Mouse (Mus musculus) spleen, adult 2 months (tissue): ENCODE measurements at regions not wholly inside any gene's neighbourhood (a gene's known extent, or its start where the extent isn't known, plus 50 kb on each side); places are given as distances from the start of the nearest gene placed in this dataset.

Experiments used
- DNase-seq, 2 experiments: peaks; one replicate each; pipeline versions ENCODE4 v3.0.0 to v3.0.0-alpha.2; 2012 to 2021; ENCODE audit warnings: low spot score in 2 of 2, low read depth in 1 of 2
- H3K27ac ChIP-seq: fragments of 200-500 bp; 2 replicates; pipeline ENCODE4 v1.5.1; 2012; ENCODE audit warnings: low read length, inconsistent platforms; ENCODE audit not compliant: insufficient read depth
- H3K27me3 ChIP-seq: fragments of 200-500 bp; 2 replicates; pipeline ENCODE4 v1.6.1; 2012; ENCODE audit warnings: mild to moderate bottlenecking, moderate library complexity, low read length, inconsistent platforms; ENCODE audit not compliant: control insufficient read depth, insufficient read depth
- H3K36me3 ChIP-seq: fragments of 200-500 bp; 2 replicates; pipeline ENCODE4 v1.6.1; 2012; ENCODE audit warnings: mild to moderate bottlenecking, low read length, inconsistent platforms; ENCODE audit not compliant: control insufficient read depth, insufficient read depth
- H3K4me1 ChIP-seq: fragments of 200-500 bp; 2 replicates; pipeline ENCODE4 v1.6.1; 2011; ENCODE audit warnings: inconsistent platforms; ENCODE audit not compliant: control insufficient read depth, insufficient read depth, insufficient read length
- H3K4me3 ChIP-seq: fragments of 200-500 bp; 2 replicates; pipeline ENCODE4 v1.5.1; 2011; ENCODE audit warnings: mild to moderate bottlenecking, inconsistent platforms; ENCODE audit not compliant: insufficient read depth, insufficient read length; ENCODE audit errors: extremely low read depth
- CTCF ChIP-seq: fragments of 200-500 bp; IDR thresholded peaks from 2 replicates; pipeline ENCODE4 v1.5.1; 2011; ENCODE audit warnings: mild to moderate bottlenecking, inconsistent platforms; ENCODE audit not compliant: insufficient read depth, insufficient read length, insufficient replicate concordance; ENCODE audit errors: extremely low read depth
- POLR2A ChIP-seq: fragments of 200-500 bp; IDR thresholded peaks from 2 replicates; pipeline ENCODE4 v1.6.1; 2011; ENCODE audit warnings: low read depth, low read length, inconsistent platforms
- WGBS: fragments of 180-500 bp; shearing (Covaris S2); methylation state at CpG from one replicate; pipeline ENCODE4 v1.1.7; 2018; 5-methylcytosine and 5-hydroxymethylcytosine counted together

DNA sequence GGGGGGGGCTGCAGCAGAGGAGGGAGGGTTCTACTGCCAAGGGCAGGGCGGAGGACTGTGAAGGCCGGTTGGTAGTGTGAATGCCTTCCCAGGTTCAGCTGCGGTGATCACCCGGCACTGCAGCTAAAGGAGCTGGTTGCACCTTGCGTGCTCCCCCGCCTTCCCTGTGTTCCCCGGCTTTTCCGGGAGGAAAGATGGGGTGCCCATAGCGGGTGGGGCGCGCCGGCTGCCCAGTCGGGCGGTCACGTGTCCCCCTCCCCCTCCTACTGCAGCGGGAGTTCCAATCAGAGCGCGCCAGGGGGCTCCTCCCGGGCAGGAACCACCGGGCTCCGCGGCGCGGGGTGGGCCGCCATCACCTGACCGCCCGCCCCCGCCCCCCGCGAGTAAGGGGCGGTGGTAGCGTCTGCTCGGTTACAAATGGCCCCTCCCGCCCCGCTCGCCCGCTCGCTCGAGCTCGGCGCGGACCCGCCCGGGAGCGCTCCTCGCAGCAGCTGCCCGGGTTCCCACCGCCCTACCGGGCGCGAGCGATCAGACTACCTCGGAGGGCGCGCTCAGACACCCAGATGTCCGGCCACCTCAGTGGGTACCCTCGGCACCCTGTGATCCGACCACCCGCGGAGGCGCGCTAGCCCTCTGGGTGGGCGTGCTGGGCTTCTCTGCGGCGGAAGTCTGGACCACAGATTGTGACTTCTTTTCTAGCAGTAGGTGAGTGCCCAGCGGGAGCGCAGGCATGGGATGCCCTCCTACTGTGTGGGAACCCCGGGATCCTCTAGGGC lies 174.9 kb upstream of the Topaz1 start:
- 2% methylated on average over 62 of the region's 68 CpGs for WGBS

DNA sequence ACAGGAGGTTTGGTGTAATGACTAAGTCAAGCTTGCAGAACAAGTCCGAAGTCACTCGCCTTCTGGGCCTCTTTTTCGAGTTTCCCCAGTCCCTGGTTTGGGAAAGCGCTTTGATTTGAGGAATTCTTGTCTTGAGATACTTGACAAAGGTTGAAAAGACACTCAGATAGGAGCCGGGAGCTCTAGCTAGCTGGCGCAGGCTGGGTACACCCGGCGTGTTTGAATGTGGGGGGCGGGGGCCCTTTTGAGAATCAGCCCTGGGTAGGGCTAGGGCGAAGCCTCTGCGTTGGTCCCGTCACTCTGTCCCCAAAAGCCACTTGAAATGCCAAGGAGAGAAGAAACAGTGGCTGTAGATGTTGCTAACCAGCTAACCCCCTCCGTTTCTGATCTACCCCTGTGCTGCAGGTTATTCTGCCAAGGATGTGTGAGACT lies 174.3 kb upstream of the Topaz1 start:
- DNase-seq: no peak
- Histone ChIP-seq H3K27me3 (peaks cover 18% of the 10 kb centered on the region), H3K36me3 (no peaks in the 10 kb centered on the region), H3K4me1 (no peaks in the 10 kb centered on the region), H3K4me3 (no peak overlapping the region), H3K27ac (no peak overlapping the region)
- TF ChIP-seq POLR2A (no peak), CTCF (no peak)
- WGBS: 6% methylated on average over 13 of the region's 13 CpGs

More for the DNA sequence above, 174.9 kb upstream of the Topaz1 start:
- Histone ChIP-seq H3K4me3 (peak overlapping the region; percentile 25; the same call in 1 of the 2 replicates), H3K36me3 (no peaks in the 10 kb centered on the region), H3K27ac (no peak overlapping the region), H3K27me3 (peaks cover 18% of the 10 kb centered on the region), H3K4me1 (no peaks in the 10 kb centered on the region)
- TF ChIP-seq POLR2A: no peak
- TF ChIP-seq CTCF: no peak
- DNase-seq: no peak

DNA sequence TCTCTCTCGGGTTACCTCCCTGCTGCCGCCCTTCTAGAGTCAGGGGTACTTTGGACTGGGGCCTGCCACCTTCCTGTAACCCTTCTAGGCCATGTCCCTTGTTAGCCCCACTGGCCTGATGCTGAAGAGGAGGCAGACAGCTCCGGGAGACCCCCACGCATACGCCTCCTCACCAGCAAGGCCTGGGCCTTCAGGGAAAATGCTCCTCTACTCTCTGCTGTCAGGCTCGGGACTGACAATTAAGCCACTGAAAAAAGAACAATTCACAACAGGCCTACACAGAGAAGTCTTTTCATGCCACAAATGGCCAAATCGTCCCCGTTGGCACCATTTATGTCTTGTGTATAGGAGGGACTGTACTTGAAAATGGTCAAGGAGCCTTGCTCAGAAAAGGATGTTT lies 161.9 kb upstream of the Topaz1 start:
- H3K27ac ChIP-seq: no peak overlapping the region
- H3K4me3 ChIP-seq: no peak overlapping the region
- no peaks in the 10 kb centered on the region for H3K36me3 ChIP-seq
- no peaks in the 10 kb centered on the region for H3K4me1 ChIP-seq
- WGBS: 87% methylated on average over 8 of the region's 8 CpGs
- H3K27me3 ChIP-seq: no peaks in the 10 kb centered on the region
- TF ChIP-seq CTCF (no peak), POLR2A (no peak)
- no peak for DNase-seq

DNA sequence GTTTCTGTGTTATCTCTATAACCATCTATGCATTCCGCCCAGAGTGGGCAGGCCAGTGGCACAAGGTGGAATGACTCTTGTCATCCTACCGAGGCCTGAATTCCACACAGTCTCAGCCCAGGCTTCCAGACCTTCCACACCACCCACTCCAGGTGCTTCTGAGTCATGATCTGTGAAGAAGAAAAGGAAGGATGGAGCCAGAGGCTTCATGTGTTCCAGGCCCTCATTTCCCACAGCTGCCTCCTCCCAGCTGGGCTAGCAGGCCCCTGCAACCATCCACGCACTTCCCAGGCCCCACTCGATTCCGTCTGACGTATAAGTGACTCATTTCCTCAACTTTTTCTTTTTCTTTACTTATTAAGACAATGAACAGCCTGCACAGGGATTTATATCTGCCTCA lies 160.7 kb upstream of the Topaz1 start:
- H3K4me3 ChIP-seq: no peak overlapping the region
- WGBS: 80% methylated on average over 6 of the region's 6 CpGs
- no peak for TF ChIP-seq POLR2A
- TF ChIP-seq CTCF: no peak
- no peaks in the 10 kb centered on the region for H3K4me1 ChIP-seq
- H3K36me3 ChIP-seq: no peaks in the 10 kb centered on the region
- DNase-seq: no peak
- H3K27ac ChIP-seq: no peak overlapping the region
- no peaks in the 10 kb centered on the region for H3K27me3 ChIP-seq

DNA sequence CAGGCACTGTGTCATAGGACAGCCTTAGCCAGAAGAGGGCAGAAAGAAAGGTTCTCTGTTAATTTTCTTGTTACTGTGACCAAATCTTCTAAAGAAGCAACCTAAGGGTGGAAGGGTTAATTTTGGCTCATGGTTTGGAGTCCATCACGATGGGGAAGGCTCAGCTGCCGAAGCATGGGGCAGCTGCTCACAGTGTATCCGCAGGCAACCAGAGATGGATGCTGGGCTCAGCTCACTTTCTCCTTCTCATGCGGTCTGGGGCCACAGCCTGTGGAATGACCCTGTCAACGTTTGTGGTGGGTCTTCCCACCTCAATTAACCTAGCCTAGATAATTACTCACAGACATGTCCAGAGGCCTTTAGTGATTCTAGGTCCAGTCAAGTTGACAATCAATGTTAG lies 160.2 kb upstream of the Topaz1 start:
- Histone ChIP-seq H3K36me3 (no peaks in the 10 kb centered on the region), H3K4me3 (no peak overlapping the region), H3K27me3 (no peaks in the 10 kb centered on the region), H3K4me1 (no peaks in the 10 kb centered on the region), H3K27ac (no peak overlapping the region)
- TF ChIP-seq CTCF: no peak
- TF ChIP-seq POLR2A: no peak
- WGBS: 81% methylated on average over 5 of the region's 5 CpGs
- no peak for DNase-seq

DNA sequence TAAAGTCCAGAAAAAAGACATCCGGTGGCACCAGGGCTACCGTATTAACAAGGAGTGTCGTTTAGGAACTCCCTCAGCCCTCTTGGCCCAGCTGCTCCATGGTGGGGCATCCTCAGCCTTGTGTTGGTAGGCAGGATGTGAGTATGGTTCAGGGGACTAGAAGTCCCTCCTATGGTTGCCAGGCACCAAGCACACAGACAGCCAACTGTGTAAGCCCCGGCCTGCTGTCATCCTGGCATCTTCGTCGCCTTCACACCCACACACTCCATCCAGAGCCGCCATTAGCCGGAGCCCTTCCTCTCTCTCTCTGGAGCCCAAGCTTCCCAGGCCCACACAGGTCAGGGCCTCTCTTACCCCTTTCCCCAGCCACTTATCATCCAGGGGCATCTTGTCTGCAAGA lies 158.9 kb upstream of the Topaz1 start:
- 89% methylated on average over 8 of the region's 8 CpGs for WGBS

More for the DNA sequence above, 158.9 kb upstream of the Topaz1 start:
- DNase-seq: no peak
- TF ChIP-seq POLR2A: no peak
- no peak for TF ChIP-seq CTCF
- Histone ChIP-seq H3K27ac (no peak overlapping the region), H3K27me3 (no peaks in the 10 kb centered on the region), H3K4me1 (no peaks in the 10 kb centered on the region), H3K36me3 (no peaks in the 10 kb centered on the region), H3K4me3 (no peak overlapping the region)
